Mouse (Mus musculus) G1E (cell line): ENCODE results near the gene Shisa7.
A peak's percentile ranks its signal among the peaks of the same experiment; 100 is the strongest.

Source experiments
- CTCF ChIP-seq: IDR thresholded peaks from 2 replicates; pipeline ENCODE4 v1.5.1; 2012; ENCODE audit warnings: low read depth, low read length, inconsistent platforms, mixed read lengths
- GATA1 ChIP-seq: IDR thresholded peaks from 2 replicates; pipeline ENCODE4 v1.6.1; 2012; ENCODE audit warnings: borderline replicate concordance, low read length, inconsistent platforms, mixed read lengths
- POLR2AphosphoS5 ChIP-seq: IDR thresholded peaks from 2 replicates; pipeline ENCODE4 v1.6.1; 2012; ENCODE audit warnings: low read depth, low read length, inconsistent platforms; ENCODE audit not compliant: insufficient replicate concordance

GRCm38 (mm10) chr7:4795767-4796433 is 48.6 kb downstream of the Shisa7 start:
- TF ChIP-seq CTCF = peak; percentile 41
- TF ChIP-seq POLR2AphosphoS5 = peak; percentile 74; the same call in 1 of the 2 replicates
- TF ChIP-seq GATA1 = no peak
